Mouse (Mus musculus): ENCODE data around the gene Fam53b. TPM values are rescaled to one million over a fixed set of nuclear protein-coding genes. Genes with fewer than 3 reads are reported as not detected.

Fam53b gene
- polyA plus RNA-seq, 1 experiment from 2014 or later = 16.4 TPM

DNA sequence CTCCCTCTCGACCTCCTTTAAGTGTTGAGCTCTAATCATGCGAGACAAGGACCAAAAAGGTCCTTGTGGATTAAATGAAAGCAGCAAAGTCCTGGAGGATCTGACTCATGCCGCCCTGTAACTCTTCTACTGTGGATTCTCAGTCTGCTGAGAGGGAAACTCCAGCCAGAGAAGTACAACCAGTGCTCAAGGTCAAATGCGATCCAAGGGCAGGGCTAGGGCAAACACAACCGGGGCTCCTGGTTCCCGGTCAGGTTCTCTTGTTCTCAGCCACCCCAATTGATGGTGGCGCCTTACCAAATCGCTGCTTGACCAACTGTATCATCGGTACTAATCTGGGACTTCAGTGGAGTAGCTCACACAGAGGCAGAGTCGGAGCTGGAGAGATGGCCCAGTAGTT lies 12.8 kb downstream of the Fam53b start:
- peak overlapping the region; percentile 51 for H3K9ac ChIP-seq (ENCODE audit: low read length)
- H3K4me3 ChIP-seq (ENCODE audit: low read length) = no peak overlapping the region
- H3K36me3 ChIP-seq (ENCODE audit: control insufficient read depth, insufficient read depth) = no peaks in the 10 kb centered on the region
- H3K27me3 ChIP-seq (ENCODE audit: control insufficient read depth, insufficient read depth, low read length) = no peaks in the 10 kb centered on the region
- peaks cover 58% of the 10 kb centered on the region for H3K4me1 ChIP-seq (ENCODE audit: control insufficient read depth, insufficient read depth, low read length)
- H3K4me2 ChIP-seq (ENCODE audit: low read depth, low read length) = no peak overlapping the region
- ATAC-seq (replicated peaks; ENCODE audit: extremely low read depth, insufficient read depth, low FRiP score) = no peak
- WGBS = 57% methylated on average over 10 of the region's 10 CpGs
- peak overlapping the region; percentile 74 for H3K27ac ChIP-seq (ENCODE audit: low read length)
- no peaks in the 10 kb centered on the region for H3K9me3 ChIP-seq (replicated peaks; ENCODE audit: control insufficient read depth, low read length)

DNA sequence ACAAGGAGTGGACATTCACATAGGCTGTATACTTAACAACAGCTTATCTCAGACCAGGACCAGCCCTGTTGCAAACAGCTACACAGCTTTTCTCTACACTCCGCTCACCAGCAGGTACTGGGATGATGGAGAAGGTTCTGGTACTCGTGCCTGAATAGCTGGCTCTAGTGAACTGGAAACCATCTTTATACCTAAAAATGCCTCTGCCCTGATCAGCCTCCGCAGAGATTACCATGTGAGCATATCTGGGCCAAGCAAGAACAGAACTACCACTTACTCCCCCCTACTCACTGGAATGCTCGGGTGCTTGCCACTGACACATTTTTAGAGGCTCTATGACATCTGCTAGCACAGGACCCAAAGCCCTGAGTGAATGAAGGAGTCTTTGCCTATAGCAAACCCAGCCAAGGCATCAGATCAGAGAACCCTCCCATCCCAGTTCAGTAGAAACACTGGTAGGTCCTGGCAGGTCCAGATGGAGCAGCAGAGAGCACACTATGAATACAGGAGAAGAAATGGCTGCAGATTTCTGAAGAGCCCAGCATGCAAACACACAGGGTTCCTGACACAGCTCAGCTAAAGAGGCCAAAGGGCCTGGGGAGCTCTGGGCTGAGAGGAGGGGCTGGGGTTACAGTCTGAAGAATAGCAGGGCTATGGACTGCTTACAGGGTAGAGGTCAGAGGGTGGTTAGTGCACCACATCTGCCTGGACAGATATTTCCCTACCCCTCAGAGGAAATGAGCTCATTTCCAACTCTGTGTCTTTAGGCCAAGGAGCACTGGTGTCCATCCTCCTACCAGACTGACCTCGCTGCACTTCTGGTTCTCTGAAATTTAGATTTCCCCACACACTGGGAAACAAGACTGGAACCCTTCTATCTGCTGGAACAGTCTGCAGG lies 14.3 kb downstream of the Fam53b start:
- WGBS = 77% methylated on average over 5 of the region's 5 CpGs
- no peak overlapping the region for H3K4me3 ChIP-seq (ENCODE audit: low read length)
- peaks cover 50% of the 10 kb centered on the region for H3K4me1 ChIP-seq (ENCODE audit: control insufficient read depth, insufficient read depth, low read length)
- ATAC-seq (replicated peaks; ENCODE audit: extremely low read depth, insufficient read depth, low FRiP score) = peak; percentile 30
- H3K27ac ChIP-seq (ENCODE audit: low read length) = peak overlapping the region; percentile 56
- no peaks in the 10 kb centered on the region for H3K36me3 ChIP-seq (ENCODE audit: control insufficient read depth, insufficient read depth)
- H3K4me2 ChIP-seq (ENCODE audit: low read depth, low read length) = no peak overlapping the region
- H3K27me3 ChIP-seq (ENCODE audit: control insufficient read depth, insufficient read depth, low read length) = no peaks in the 10 kb centered on the region
- no peaks in the 10 kb centered on the region for H3K9me3 ChIP-seq (replicated peaks; ENCODE audit: control insufficient read depth, low read length)
- H3K9ac ChIP-seq (ENCODE audit: low read length) = peak overlapping the region; percentile 11; the same call in 1 of the 2 replicates

DNA sequence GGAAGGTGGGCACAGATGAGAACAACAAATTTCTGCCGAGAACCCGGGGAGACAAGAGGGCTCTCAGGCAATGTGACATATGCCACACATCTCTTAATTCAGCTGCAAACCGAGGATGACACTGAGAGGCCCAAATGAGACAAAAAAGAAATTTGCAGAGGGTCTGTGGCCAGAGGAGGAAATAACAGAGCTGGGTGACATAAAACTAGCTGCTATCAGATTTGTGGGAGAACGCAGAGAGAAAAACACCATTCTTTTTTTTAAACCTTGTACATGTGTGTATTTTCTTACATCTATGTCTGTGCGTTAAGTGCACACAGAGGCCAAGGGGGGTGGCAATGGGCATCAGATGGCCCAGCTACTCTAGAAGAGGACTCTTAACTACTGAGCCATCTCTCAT lies 18.5 kb downstream of the Fam53b start:
- H3K9ac ChIP-seq (ENCODE audit: low read length) = no peak overlapping the region
- no peak overlapping the region for H3K4me3 ChIP-seq (ENCODE audit: low read length)
- H3K9me3 ChIP-seq (replicated peaks; ENCODE audit: control insufficient read depth, low read length) = no peaks in the 10 kb centered on the region
- WGBS = 89% methylated on average over 5 of the region's 5 CpGs
- no peaks in the 10 kb centered on the region for H3K36me3 ChIP-seq (ENCODE audit: control insufficient read depth, insufficient read depth)
- no peak overlapping the region for H3K27ac ChIP-seq (ENCODE audit: low read length)
- peaks cover 35% of the 10 kb centered on the region for H3K4me1 ChIP-seq (ENCODE audit: control insufficient read depth, insufficient read depth, low read length)
- no peak overlapping the region for H3K4me2 ChIP-seq (ENCODE audit: low read depth, low read length)
- H3K27me3 ChIP-seq (ENCODE audit: control insufficient read depth, insufficient read depth, low read length) = no peaks in the 10 kb centered on the region
- ATAC-seq (replicated peaks; ENCODE audit: extremely low read depth, insufficient read depth, low FRiP score) = no peak

DNA sequence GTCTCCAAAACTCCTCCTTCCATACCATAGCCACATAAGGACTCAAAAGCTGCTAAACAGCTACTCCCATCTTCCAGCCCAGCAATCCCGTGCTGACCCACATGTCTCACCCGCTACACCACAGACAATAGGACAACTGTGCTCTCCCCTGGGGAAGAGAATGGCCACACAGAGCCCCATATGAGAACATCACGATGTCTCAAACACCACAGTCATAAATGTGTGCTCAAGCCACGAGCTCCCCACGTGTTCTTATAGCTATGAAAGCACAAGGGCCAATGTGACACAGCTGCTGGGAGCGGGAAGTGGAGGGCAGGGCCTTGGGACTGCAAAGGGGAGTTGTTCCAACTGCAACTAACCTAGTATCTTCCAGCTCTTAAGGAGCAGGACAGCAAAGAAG lies 20.2 kb downstream of the Fam53b start:
- Histone ChIP-seq H3K4me3 (ENCODE audit: low read length) (no peak overlapping the region), H3K9ac (ENCODE audit: low read length) (no peak overlapping the region), H3K27me3 (ENCODE audit: control insufficient read depth, insufficient read depth, low read length) (no peaks in the 10 kb centered on the region), H3K36me3 (ENCODE audit: control insufficient read depth, insufficient read depth) (no peaks in the 10 kb centered on the region), H3K27ac (ENCODE audit: low read length) (no peak overlapping the region), H3K9me3 (replicated peaks; ENCODE audit: control insufficient read depth, low read length) (no peaks in the 10 kb centered on the region), H3K4me2 (ENCODE audit: low read depth, low read length) (no peak overlapping the region), H3K4me1 (ENCODE audit: control insufficient read depth, insufficient read depth, low read length) (peaks cover 26% of the 10 kb centered on the region)
- WGBS = 62% methylated on average over 6 of the region's 6 CpGs
- 0 out of 2 replicates have a peak, but pooled peaks have one; percentile 16 for ATAC-seq (replicated peaks; ENCODE audit: extremely low read depth, insufficient read depth, low FRiP score)

DNA sequence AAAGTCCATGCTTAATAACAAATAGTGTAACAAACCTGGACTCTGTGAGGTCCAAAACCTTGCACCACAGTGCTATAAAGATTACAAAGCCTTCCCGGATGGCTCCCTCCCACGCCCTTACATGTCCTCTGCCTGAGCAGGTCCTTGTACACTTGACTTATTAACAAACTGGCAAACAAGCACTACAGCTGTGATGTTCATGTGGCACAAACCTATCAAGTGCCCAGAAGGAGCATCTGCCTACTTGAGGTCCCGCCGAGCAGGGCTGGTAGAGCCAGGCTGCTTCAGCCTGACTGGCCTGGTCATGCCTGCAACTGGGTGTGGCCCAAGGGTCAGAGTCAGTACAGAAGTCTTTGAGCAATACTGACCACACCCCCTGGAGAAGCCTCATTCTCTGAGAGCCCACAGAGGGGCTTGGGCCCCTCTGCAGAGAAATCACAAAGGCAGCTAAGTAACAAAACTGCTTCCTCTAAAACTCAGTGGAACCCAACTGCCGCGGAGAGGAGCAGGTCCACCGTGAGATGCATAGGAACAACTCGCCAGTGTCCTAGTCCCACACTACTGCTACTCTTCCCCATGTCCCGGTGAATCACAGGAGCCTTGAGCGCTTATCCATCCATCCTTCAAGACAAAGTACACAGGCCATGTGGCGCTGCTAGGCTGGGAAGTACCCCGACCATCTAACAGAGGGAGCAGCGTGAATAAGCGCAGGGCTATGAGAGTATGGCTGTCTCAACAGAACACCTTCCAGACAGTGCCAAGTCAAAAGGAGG lies 23.1 kb downstream of the Fam53b start:
- 84% methylated on average over 14 of the region's 14 CpGs for WGBS
- peaks cover 52% of the 10 kb centered on the region for H3K4me1 ChIP-seq (ENCODE audit: control insufficient read depth, insufficient read depth, low read length)
- no peak for ATAC-seq (replicated peaks; ENCODE audit: extremely low read depth, insufficient read depth, low FRiP score)

GRCm38 (mm10) chr7:132788826-132789225 lies 24.9 kb downstream of the Fam53b start:
- 81% methylated on average over 13 of the region's 13 CpGs for WGBS
- no peak overlapping the region for H3K4me2 ChIP-seq (ENCODE audit: low read depth, low read length)
- no peak overlapping the region for H3K9ac ChIP-seq (ENCODE audit: low read length)
- no peaks in the 10 kb centered on the region for H3K9me3 ChIP-seq (replicated peaks; ENCODE audit: control insufficient read depth, low read length)
- peaks cover 53% of the 10 kb centered on the region for H3K4me1 ChIP-seq (ENCODE audit: control insufficient read depth, insufficient read depth, low read length)
- ATAC-seq (replicated peaks; ENCODE audit: extremely low read depth, insufficient read depth, low FRiP score) = no peak
- no peak overlapping the region for H3K27ac ChIP-seq (ENCODE audit: low read length)
- H3K36me3 ChIP-seq (ENCODE audit: control insufficient read depth, insufficient read depth) = no peaks in the 10 kb centered on the region
- no peaks in the 10 kb centered on the region for H3K27me3 ChIP-seq (ENCODE audit: control insufficient read depth, insufficient read depth, low read length)
- no peak overlapping the region for H3K4me3 ChIP-seq (ENCODE audit: low read length)

More for the DNA sequence above, 23.1 kb downstream of the Fam53b start:
- H3K27ac ChIP-seq (ENCODE audit: low read length) = no peak overlapping the region
- H3K9ac ChIP-seq (ENCODE audit: low read length) = no peak overlapping the region
- H3K4me2 ChIP-seq (ENCODE audit: low read depth, low read length) = no peak overlapping the region
- H3K4me3 ChIP-seq (ENCODE audit: low read length) = no peak overlapping the region
- H3K36me3 ChIP-seq (ENCODE audit: control insufficient read depth, insufficient read depth) = no peaks in the 10 kb centered on the region
- H3K9me3 ChIP-seq (replicated peaks; ENCODE audit: control insufficient read depth, low read length) = no peaks in the 10 kb centered on the region
- H3K27me3 ChIP-seq (ENCODE audit: control insufficient read depth, insufficient read depth, low read length) = no peaks in the 10 kb centered on the region

DNA sequence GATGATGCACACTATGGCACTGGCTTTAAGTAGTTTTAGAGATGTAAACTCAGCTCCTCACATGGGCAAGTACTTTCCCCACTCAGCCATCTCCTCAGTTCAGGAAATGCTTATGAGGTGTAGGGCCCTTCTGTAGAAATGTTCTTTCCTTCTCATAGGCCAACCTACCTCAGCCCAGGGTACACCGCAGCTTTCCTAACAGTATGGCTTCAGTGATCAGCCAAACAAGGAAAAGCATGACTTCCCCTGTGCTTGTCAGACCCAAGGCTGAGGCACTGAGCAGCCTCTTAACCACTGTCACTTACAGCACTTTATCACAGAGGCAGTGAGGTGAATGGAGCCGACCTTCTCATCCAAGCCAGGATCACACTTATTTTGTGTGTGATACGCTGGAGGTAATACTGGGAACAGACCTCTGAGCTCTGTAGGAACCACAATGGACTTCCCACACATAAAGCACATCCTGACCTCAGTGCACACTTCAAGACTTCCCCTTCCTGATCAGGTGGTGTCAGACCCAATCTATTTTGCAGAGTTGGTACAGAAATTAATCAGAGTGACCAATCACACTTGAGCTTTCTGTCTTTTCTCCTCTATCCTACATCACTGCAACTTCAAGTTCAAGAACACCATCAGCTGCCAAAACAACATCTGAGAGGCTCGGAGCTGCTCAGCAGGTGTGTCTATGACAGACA lies 26.0 kb downstream of the Fam53b start:
- Histone ChIP-seq H3K27ac (ENCODE audit: low read length) (peak overlapping the region; percentile 89), H3K4me2 (ENCODE audit: low read depth, low read length) (no peak overlapping the region), H3K4me3 (ENCODE audit: low read length) (no peak overlapping the region), H3K27me3 (ENCODE audit: control insufficient read depth, insufficient read depth, low read length) (no peaks in the 10 kb centered on the region), H3K4me1 (ENCODE audit: control insufficient read depth, insufficient read depth, low read length) (peaks cover 41% of the 10 kb centered on the region), H3K9ac (ENCODE audit: low read length) (no peak overlapping the region), H3K36me3 (ENCODE audit: control insufficient read depth, insufficient read depth) (no peaks in the 10 kb centered on the region), H3K9me3 (replicated peaks; ENCODE audit: control insufficient read depth, low read length) (no peaks in the 10 kb centered on the region)
- WGBS = 73% methylated on average over 4 of the region's 4 CpGs
- no peak for ATAC-seq (replicated peaks; ENCODE audit: extremely low read depth, insufficient read depth, low FRiP score)

DNA sequence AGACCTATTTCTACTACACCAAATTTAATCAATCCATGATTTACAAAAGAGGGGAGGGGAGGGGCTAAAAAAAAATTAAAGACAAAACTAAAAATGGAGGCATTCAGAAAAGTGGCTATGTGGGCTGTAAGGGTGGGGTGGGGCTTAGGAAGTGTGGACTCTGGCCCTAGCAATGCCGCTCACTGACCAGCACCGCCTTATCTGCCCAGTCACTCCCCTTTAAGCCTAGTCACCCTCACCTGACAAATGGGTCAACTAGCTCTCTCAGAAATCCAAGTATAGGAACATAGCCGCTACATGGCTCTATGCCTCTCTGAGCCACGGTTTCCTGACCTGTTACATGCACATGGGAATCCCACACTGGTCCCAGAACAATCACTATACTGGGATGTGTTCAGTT lies 26.7 kb downstream of the Fam53b start:
- Histone ChIP-seq H3K9ac (ENCODE audit: low read length) (no peak overlapping the region), H3K9me3 (replicated peaks; ENCODE audit: control insufficient read depth, low read length) (no peaks in the 10 kb centered on the region), H3K27me3 (ENCODE audit: control insufficient read depth, insufficient read depth, low read length) (no peaks in the 10 kb centered on the region), H3K4me3 (ENCODE audit: low read length) (no peak overlapping the region), H3K27ac (ENCODE audit: low read length) (peak overlapping the region; percentile 89), H3K4me1 (ENCODE audit: control insufficient read depth, insufficient read depth, low read length) (peaks cover 42% of the 10 kb centered on the region), H3K36me3 (ENCODE audit: control insufficient read depth, insufficient read depth) (no peaks in the 10 kb centered on the region), H3K4me2 (ENCODE audit: low read depth, low read length) (no peak overlapping the region)
- no peak for ATAC-seq (replicated peaks; ENCODE audit: extremely low read depth, insufficient read depth, low FRiP score)
- 79% methylated on average over 4 of the region's 4 CpGs for WGBS
